Mouse (Mus musculus) gastrocnemius, postnatal 10 days (tissue): ENCODE results near the gene Wdr91. TPM values are rescaled to one million over a fixed set of nuclear protein-coding genes. Genes with fewer than 3 reads are reported as not detected.

Experiments
- DNase-seq: peaks from one replicate; pipeline ENCODE4 v3.0.0; 2021; ENCODE audit warnings: mixed read lengths
- total RNA-seq, 2 experiments: library from RNA; stranded (reverse); gene quantifications; 2 replicates each; pipeline ENCODE4 v1.2.3; 2021

Wdr91 gene
- total RNA-seq, 2 experiments from 2014 or later: 12.0 to 15.6 TPM

- DNase-seq: no peak
These were observed 31.5 kb downstream of the Wdr91 start for GRCm38 (mm10) chr6:34879101-34879740.

GRCm38 (mm10) chr6:34877509-34878321, 33.0 kb downstream of the Wdr91 start, which contains the start of gene Cyren:
Gene Cyren, minus strand, starts transcription at chr6:34878060.
- peak; percentile 93 for DNase-seq

- no peak for DNase-seq
These were observed 33.9 kb downstream of the Wdr91 start for GRCm38 (mm10) chr6:34876835-34877156.

GRCm38 (mm10) chr6:34875966-34876834, 34.5 kb downstream of the Wdr91 start:
- DNase-seq: peak; percentile 16

- DNase-seq: peak; percentile 10
These were observed 35.4 kb downstream of the Wdr91 start for GRCm38 (mm10) chr6:34875268-34875761.

GRCm38 (mm10) chr6:34874101-34874921, 36.4 kb downstream of the Wdr91 start:
- DNase-seq: peak; percentile 55

- peak; percentile 3 for DNase-seq
These were observed 37.8 kb downstream of the Wdr91 start for GRCm38 (mm10) chr6:34872871-34873270.

- no peak for DNase-seq
These were observed 38.7 kb downstream of the Wdr91 start for GRCm38 (mm10) chr6:34871929-34872328.

GRCm38 (mm10) chr6:34870724-34871123, 40.0 kb downstream of the Wdr91 start:
- DNase-seq: no peak

GRCm38 (mm10) chr6:34870136-34870535, 40.5 kb downstream of the Wdr91 start:
- DNase-seq: no peak

- no peak for DNase-seq
These were observed 41.3 kb downstream of the Wdr91 start for GRCm38 (mm10) chr6:34869225-34869915.

- DNase-seq: no peak
These were observed 42.0 kb downstream of the Wdr91 start for GRCm38 (mm10) chr6:34868507-34869217.

GRCm38 (mm10) chr6:34867995-34868350, 42.7 kb downstream of the Wdr91 start:
- DNase-seq: no peak

- DNase-seq: no peak
These were observed 43.2 kb downstream of the Wdr91 start for GRCm38 (mm10) chr6:34867301-34867994.

GRCm38 (mm10) chr6:34866786-34867185, 43.9 kb downstream of the Wdr91 start:
- DNase-seq: no peak

- DNase-seq: no peak
These were observed 44.7 kb downstream of the Wdr91 start for GRCm38 (mm10) chr6:34865711-34866593.

- DNase-seq: no peak
These were observed 45.5 kb downstream of the Wdr91 start for GRCm38 (mm10) chr6:34865213-34865612.

- no peak for DNase-seq
These were observed 46.7 kb downstream of the Wdr91 start for GRCm38 (mm10) chr6:34863786-34864514.
